Mouse (Mus musculus) midbrain, embryonic 10.5 days (tissue): ENCODE data around the gene Tmem63b. TPM values are rescaled to one million over a fixed set of nuclear protein-coding genes. Genes with fewer than 3 reads are reported as not detected.

Source experiments
- DNase-seq: peaks from one replicate; pipeline ENCODE4 v3.0.0-alpha.2; 2017; ENCODE audit warnings: low spot score
- H3K27ac ChIP-seq: fragments of 300-500 bp; sonication (generic); replicated peaks from 2 replicates; pipeline ENCODE4 v1.5.1; 2016; ENCODE audit warnings: mild to moderate bottlenecking
- H3K27me3 ChIP-seq: fragments of 300-500 bp; sonication (generic); 2 replicates; pipeline ENCODE4 v1.6.1; 2016; ENCODE audit warnings: low read depth, mild to moderate bottlenecking; ENCODE audit not compliant: poor library complexity, severe bottlenecking
- H3K36me3 ChIP-seq: fragments of 300-500 bp; sonication (generic); 2 replicates; pipeline ENCODE4 v1.6.1; 2016; ENCODE audit warnings: mild to moderate bottlenecking, moderate library complexity
- H3K4me1 ChIP-seq: fragments of 300-500 bp; sonication (generic); 2 replicates; pipeline ENCODE4 v1.6.1; 2016
- H3K4me3 ChIP-seq: fragments of 300-500 bp; sonication (generic); 2 replicates; pipeline ENCODE4 v1.5.1; 2016; ENCODE audit warnings: mild to moderate bottlenecking, moderate library complexity
- H3K9me3 ChIP-seq: fragments of 300-500 bp; sonication (generic); replicated peaks from 2 replicates; pipeline ENCODE4 v1.6.1; 2016; ENCODE audit warnings: mild to moderate bottlenecking
- WGBS: fragments of 180-500 bp; shearing (Covaris S2); methylation state at CpG from one replicate; pipeline ENCODE4 v1.1.7; 2016; 5-methylcytosine and 5-hydroxymethylcytosine counted together
- polyA plus RNA-seq: library from polyadenylated mRNA; unstranded; fragments of >200 nt; fragmentation: Nextera tagmentation; extraction: Ambion mirVana; gene quantifications from 2 replicates; pipeline ENCODE4 v1.2.1, GENCODE M21; 2016

Tmem63b gene
- polyA plus RNA-seq, 1 experiment from 2014 or later: 60.5 TPM

GRCm38 (mm10) chr17:45684667-45685131, 2.0 kb downstream of the Tmem63b start:
- Histone ChIP-seq H3K36me3 (peaks cover 13% of the 10 kb centered on the region; the same call in 1 of the 2 replicates), H3K4me1 (peaks cover 39% of the 10 kb centered on the region), H3K27me3 (no peaks in the 10 kb centered on the region), H3K4me3 (peak overlapping the region; percentile 97), H3K27ac (peak overlapping the region; percentile 96), H3K9me3 (no peaks in the 10 kb centered on the region)
- DNase-seq: no peak
- 25% methylated on average over 14 of the region's 14 CpGs for WGBS

- Histone ChIP-seq H3K27ac (no peak overlapping the region), H3K4me1 (peaks cover 41% of the 10 kb centered on the region), H3K36me3 (peaks cover 29% of the 10 kb centered on the region), H3K4me3 (no peak overlapping the region), H3K9me3 (no peaks in the 10 kb centered on the region), H3K27me3 (no peaks in the 10 kb centered on the region)
- WGBS: 94% methylated on average over 4 of the region's 4 CpGs
- DNase-seq: no peak
These were observed 3.9 kb downstream of the Tmem63b start for GRCm38 (mm10) chr17:45682843-45683242.

GRCm38 (mm10) chr17:45681588-45681987, 5.1 kb downstream of the Tmem63b start:
- 98% methylated on average over 1 of the region's 1 CpGs for WGBS
- peaks cover 40% of the 10 kb centered on the region for H3K36me3 ChIP-seq
- no peak overlapping the region for H3K4me3 ChIP-seq
- H3K4me1 ChIP-seq: peaks cover 28% of the 10 kb centered on the region
- H3K27ac ChIP-seq: no peak overlapping the region
- peak; percentile 48 for DNase-seq
- no peaks in the 10 kb centered on the region for H3K9me3 ChIP-seq
- no peaks in the 10 kb centered on the region for H3K27me3 ChIP-seq

- Histone ChIP-seq H3K4me1 (peaks cover 24% of the 10 kb centered on the region), H3K36me3 (peaks cover 51% of the 10 kb centered on the region), H3K27me3 (no peaks in the 10 kb centered on the region), H3K4me3 (peak overlapping the region; percentile 30), H3K27ac (peak overlapping the region; percentile 81), H3K9me3 (no peaks in the 10 kb centered on the region)
- WGBS: 62% methylated on average over 8 of the region's 8 CpGs
- peak; percentile 31 for DNase-seq
These were observed 6.2 kb downstream of the Tmem63b start for GRCm38 (mm10) chr17:45680391-45680980.

GRCm38 (mm10) chr17:45678106-45678505, 8.6 kb downstream of the Tmem63b start:
- Histone ChIP-seq H3K36me3 (peaks cover 75% of the 10 kb centered on the region), H3K4me1 (peaks cover 11% of the 10 kb centered on the region), H3K27ac (no peak overlapping the region), H3K4me3 (no peak overlapping the region), H3K9me3 (no peaks in the 10 kb centered on the region), H3K27me3 (no peaks in the 10 kb centered on the region)
- DNase-seq: peak; percentile 74
- 45% methylated on average over 7 of the region's 7 CpGs for WGBS

- H3K27me3 ChIP-seq: no peaks in the 10 kb centered on the region
- no peak for DNase-seq
- 94% methylated on average over 2 of the region's 2 CpGs for WGBS
- H3K27ac ChIP-seq: no peak overlapping the region
- peaks cover 98% of the 10 kb centered on the region for H3K36me3 ChIP-seq
- no peaks in the 10 kb centered on the region for H3K4me1 ChIP-seq
- H3K4me3 ChIP-seq: no peak overlapping the region
- no peaks in the 10 kb centered on the region for H3K9me3 ChIP-seq
These were observed 14.1 kb downstream of the Tmem63b start for GRCm38 (mm10) chr17:45672598-45672997.

GRCm38 (mm10) chr17:45671821-45672220, 14.9 kb downstream of the Tmem63b start:
- no peaks in the 10 kb centered on the region for H3K27me3 ChIP-seq
- H3K4me3 ChIP-seq: no peak overlapping the region
- no peak for DNase-seq
- H3K4me1 ChIP-seq: no peaks in the 10 kb centered on the region
- no peaks in the 10 kb centered on the region for H3K9me3 ChIP-seq
- peaks cover 100% of the 10 kb centered on the region for H3K36me3 ChIP-seq
- no peak overlapping the region for H3K27ac ChIP-seq
- WGBS: 88% methylated on average over 1 of the region's 1 CpGs

GRCm38 (mm10) chr17:45667986-45668385, 18.7 kb downstream of the Tmem63b start:
- no peak for DNase-seq
- WGBS: 93% methylated on average over 10 of the region's 10 CpGs
- H3K4me3 ChIP-seq: no peak overlapping the region
- peaks cover 5% of the 10 kb centered on the region for H3K4me1 ChIP-seq
- no peaks in the 10 kb centered on the region for H3K27me3 ChIP-seq
- no peaks in the 10 kb centered on the region for H3K9me3 ChIP-seq
- no peak overlapping the region for H3K27ac ChIP-seq
- peaks cover 95% of the 10 kb centered on the region for H3K36me3 ChIP-seq

GRCm38 (mm10) chr17:45667481-45667880, 19.2 kb downstream of the Tmem63b start:
- H3K9me3 ChIP-seq: no peaks in the 10 kb centered on the region
- WGBS: 91% methylated on average over 10 of the region's 10 CpGs
- DNase-seq: no peak
- peaks cover 95% of the 10 kb centered on the region for H3K36me3 ChIP-seq
- peaks cover 5% of the 10 kb centered on the region for H3K4me1 ChIP-seq
- no peak overlapping the region for H3K27ac ChIP-seq
- H3K4me3 ChIP-seq: no peak overlapping the region
- no peaks in the 10 kb centered on the region for H3K27me3 ChIP-seq

GRCm38 (mm10) chr17:45666091-45666490, 20.6 kb downstream of the Tmem63b start:
- 84% methylated on average over 11 of the region's 11 CpGs for WGBS
- Histone ChIP-seq H3K4me3 (no peak overlapping the region), H3K27ac (no peak overlapping the region), H3K36me3 (peaks cover 95% of the 10 kb centered on the region), H3K27me3 (no peaks in the 10 kb centered on the region), H3K9me3 (no peaks in the 10 kb centered on the region), H3K4me1 (peaks cover 5% of the 10 kb centered on the region)
- no peak for DNase-seq

GRCm38 (mm10) chr17:45664608-45665007, 22.1 kb downstream of the Tmem63b start:
- no peak for DNase-seq
- Histone ChIP-seq H3K9me3 (no peaks in the 10 kb centered on the region), H3K36me3 (peaks cover 92% of the 10 kb centered on the region), H3K27ac (no peak overlapping the region), H3K4me1 (peaks cover 16% of the 10 kb centered on the region), H3K4me3 (no peak overlapping the region), H3K27me3 (no peaks in the 10 kb centered on the region)
- WGBS: 91% methylated on average over 13 of the region's 13 CpGs

- Histone ChIP-seq H3K4me1 (peaks cover 21% of the 10 kb centered on the region), H3K36me3 (peaks cover 79% of the 10 kb centered on the region), H3K4me3 (peak overlapping the region; percentile 19; the same call in 1 of the 2 replicates), H3K9me3 (no peaks in the 10 kb centered on the region), H3K27ac (no peak overlapping the region), H3K27me3 (no peaks in the 10 kb centered on the region)
- peak; percentile 83 for DNase-seq
- WGBS: 29% methylated on average over 27 of the region's 27 CpGs
These were observed 23.4 kb downstream of the Tmem63b start for GRCm38 (mm10) chr17:45663106-45663919.

- H3K4me3 ChIP-seq: no peak within 1 kb of the TSS
- 82% methylated on average over 4 of the region's 4 CpGs for WGBS
- peaks cover 21% of the 10 kb centered on the region for H3K4me1 ChIP-seq
- H3K36me3 ChIP-seq: peaks cover 38% of the 10 kb centered on the region
- no peaks in the 10 kb centered on the region for H3K9me3 ChIP-seq
- no peaks in the 10 kb centered on the region for H3K27me3 ChIP-seq
- H3K27ac ChIP-seq: 0 out of 2 replicates have a peak within 1 kb of the TSS, but pooled peaks have one; percentile 42
- DNase-seq: no peak
These were observed 27.5 kb downstream of the Tmem63b start, which contains the start of gene Capn11 for GRCm38 (mm10) chr17:45659225-45659624. Gene Capn11 (minus strand): TSS chr17:45659325.
